Mouse (Mus musculus) C2C12 (cell line): ENCODE results near the gene Babam2. TPM values are rescaled to one million over a fixed set of nuclear protein-coding genes. Genes with fewer than 3 reads are reported as not detected.

Experiments used
- H3K27me3 ChIP-seq: one replicate; pipeline ENCODE4 v1.6.1; 2011; ENCODE audit not compliant: control insufficient read depth, insufficient read depth, insufficient read length
- H3K36me3 ChIP-seq: one replicate; pipeline ENCODE4 v1.6.1; 2011; ENCODE audit not compliant: control insufficient read depth, insufficient read depth
- H3K4me3 ChIP-seq: one replicate; pipeline ENCODE4 v1.5.1; 2011; ENCODE audit warnings: mild to moderate bottlenecking, control low read depth; ENCODE audit not compliant: poor library complexity, insufficient read depth, severe bottlenecking
- H3K79me2 ChIP-seq: one replicate; pipeline ENCODE4 v1.6.1; 2011; ENCODE audit not compliant: control insufficient read depth, insufficient read depth
- H3K79me3 ChIP-seq: one replicate; pipeline ENCODE4 v1.6.1; 2011; ENCODE audit warnings: low read depth, control low read depth
- H3ac ChIP-seq: one replicate; pipeline ENCODE3; 2011; ENCODE audit warnings: low read depth; ENCODE audit not compliant: control insufficient read depth, insufficient read length
- CEBPB ChIP-seq: IDR thresholded peaks from one replicate; pipeline ENCODE4 v1.6.1; 2011; ENCODE audit warnings: low read depth, mild to moderate bottlenecking, control low read depth, moderate library complexity
- CTCF ChIP-seq: IDR thresholded peaks from one replicate; pipeline ENCODE4 v1.5.1; 2011; ENCODE audit not compliant: control insufficient read depth, insufficient read depth, insufficient read length
- FOSL1 ChIP-seq: IDR thresholded peaks from one replicate; pipeline ENCODE4 v1.8.0; 2011; ENCODE audit warnings: mild to moderate bottlenecking, low read length; ENCODE audit not compliant: poor library complexity, insufficient read depth, severe bottlenecking
- MAX ChIP-seq: IDR thresholded peaks from one replicate; pipeline ENCODE4 v1.6.1; 2011; ENCODE audit warnings: mild to moderate bottlenecking, control low read depth
- MYOD1 ChIP-seq: IDR thresholded peaks from one replicate; pipeline ENCODE4 v1.6.1; 2011; ENCODE audit warnings: low read depth; ENCODE audit not compliant: control insufficient read depth, insufficient read length
- MYOG ChIP-seq: IDR thresholded peaks from one replicate; pipeline ENCODE4 v1.6.1; 2011; ENCODE audit not compliant: control insufficient read depth, insufficient read length; ENCODE audit errors: extremely low read depth
- USF1 ChIP-seq: IDR thresholded peaks from one replicate; pipeline ENCODE4 v1.6.1; 2011; ENCODE audit warnings: low read depth, mild to moderate bottlenecking, control low read depth, moderate library complexity
- polyA plus RNA-seq: library from polyadenylated mRNA; unstranded; fragments of >200 nt; fragmentation: generic; extraction: Trizol; gene quantifications from one replicate; pipeline ENCODE4 v1.2.1, GENCODE M21; 2012; ENCODE audit warnings: missing spikeins

Gene Babam2
- polyA plus RNA-seq, 1 experiment, result 36.0 TPM

GRCm38 (mm10) chr5:32068616-32069015, 371.1 kb downstream of the Babam2 start:
- Histone ChIP-seq H3K79me2 (no peaks in the 10 kb centered on the region), H3K27me3 (no peaks in the 10 kb centered on the region), H3K36me3 (no peaks in the 10 kb centered on the region), H3K4me3 (no peak overlapping the region), H3ac (no peak overlapping the region), H3K79me3 (no peaks in the 10 kb centered on the region)
- TF ChIP-seq MAX, result no peak

- Histone ChIP-seq H3K36me3 (no peaks in the 10 kb centered on the region), H3K27me3 (no peaks in the 10 kb centered on the region)
- TF ChIP-seq CEBPB, result no peak
- no peak for TF ChIP-seq MYOG
- no peak for TF ChIP-seq FOSL1
- TF ChIP-seq MYOD1, result no peak
- no peak for TF ChIP-seq CTCF
- TF ChIP-seq MAX, result no peak
- no peak for TF ChIP-seq USF1
These were observed 371.6 kb downstream of the Babam2 start for GRCm38 (mm10) chr5:32069096-32069495.

GRCm38 (mm10) chr5:32069566-32070169, 372.2 kb downstream of the Babam2 start:
- no peaks in the 10 kb centered on the region for H3K36me3 ChIP-seq
- no peak overlapping the region for H3K4me3 ChIP-seq
- H3ac ChIP-seq, result no peak overlapping the region
- no peaks in the 10 kb centered on the region for H3K79me3 ChIP-seq
- no peaks in the 10 kb centered on the region for H3K79me2 ChIP-seq
- H3K27me3 ChIP-seq, result no peaks in the 10 kb centered on the region
- TF ChIP-seq USF1, result no peak
- TF ChIP-seq FOSL1, result no peak
- no peak for TF ChIP-seq CEBPB

More at GRCm38 (mm10) chr5:32069096-32069495, 371.6 kb downstream of the Babam2 start:
- H3K4me3 ChIP-seq, result no peak overlapping the region
- H3K79me2 ChIP-seq, result no peaks in the 10 kb centered on the region
- no peak overlapping the region for H3ac ChIP-seq
- no peaks in the 10 kb centered on the region for H3K79me3 ChIP-seq

- H3K79me3 ChIP-seq, result no peaks in the 10 kb centered on the region
These were observed 373.3 kb downstream of the Babam2 start for GRCm38 (mm10) chr5:32070781-32071180.

GRCm38 (mm10) chr5:32071314-32071713, 373.8 kb downstream of the Babam2 start:
- H3K79me2 ChIP-seq, result no peaks in the 10 kb centered on the region
- no peak overlapping the region for H3K4me3 ChIP-seq
- TF ChIP-seq CEBPB (no peak), FOSL1 (no peak), USF1 (no peak), MYOG (no peak), MAX (no peak), MYOD1 (no peak), CTCF (no peak)
- no peaks in the 10 kb centered on the region for H3K79me3 ChIP-seq
- no peaks in the 10 kb centered on the region for H3K27me3 ChIP-seq
- H3K36me3 ChIP-seq, result no peaks in the 10 kb centered on the region
- H3ac ChIP-seq, result peak overlapping the region; percentile 12

More at GRCm38 (mm10) chr5:32070781-32071180, 373.3 kb downstream of the Babam2 start:
- TF ChIP-seq FOSL1 (no peak), CTCF (no peak), MAX (no peak), CEBPB (no peak), USF1 (no peak), MYOD1 (no peak), MYOG (no peak)
- H3K27me3 ChIP-seq, result no peaks in the 10 kb centered on the region
- no peak overlapping the region for H3ac ChIP-seq
- H3K79me2 ChIP-seq, result no peaks in the 10 kb centered on the region
- no peak overlapping the region for H3K4me3 ChIP-seq
- no peaks in the 10 kb centered on the region for H3K36me3 ChIP-seq

- Histone ChIP-seq H3K79me2 (no peaks in the 10 kb centered on the region), H3K27me3 (no peaks in the 10 kb centered on the region), H3ac (no peak overlapping the region), H3K79me3 (no peaks in the 10 kb centered on the region), H3K4me3 (no peak overlapping the region), H3K36me3 (no peaks in the 10 kb centered on the region)
- no peak for TF ChIP-seq CTCF
- TF ChIP-seq MYOG, result no peak
- no peak for TF ChIP-seq CEBPB
- TF ChIP-seq MYOD1, result no peak
- TF ChIP-seq USF1, result no peak
- TF ChIP-seq MAX, result no peak
- TF ChIP-seq FOSL1, result no peak
These were observed 374.3 kb downstream of the Babam2 start for GRCm38 (mm10) chr5:32071824-32072223.
